Mouse (Mus musculus): ENCODE measurements around the gene Disp1. TPM values are rescaled to one million over a fixed set of nuclear protein-coding genes. Genes with fewer than 3 reads are reported as not detected.

Disp1 gene
- polyA plus RNA-seq, 1 experiment = 5.8 TPM

DNA sequence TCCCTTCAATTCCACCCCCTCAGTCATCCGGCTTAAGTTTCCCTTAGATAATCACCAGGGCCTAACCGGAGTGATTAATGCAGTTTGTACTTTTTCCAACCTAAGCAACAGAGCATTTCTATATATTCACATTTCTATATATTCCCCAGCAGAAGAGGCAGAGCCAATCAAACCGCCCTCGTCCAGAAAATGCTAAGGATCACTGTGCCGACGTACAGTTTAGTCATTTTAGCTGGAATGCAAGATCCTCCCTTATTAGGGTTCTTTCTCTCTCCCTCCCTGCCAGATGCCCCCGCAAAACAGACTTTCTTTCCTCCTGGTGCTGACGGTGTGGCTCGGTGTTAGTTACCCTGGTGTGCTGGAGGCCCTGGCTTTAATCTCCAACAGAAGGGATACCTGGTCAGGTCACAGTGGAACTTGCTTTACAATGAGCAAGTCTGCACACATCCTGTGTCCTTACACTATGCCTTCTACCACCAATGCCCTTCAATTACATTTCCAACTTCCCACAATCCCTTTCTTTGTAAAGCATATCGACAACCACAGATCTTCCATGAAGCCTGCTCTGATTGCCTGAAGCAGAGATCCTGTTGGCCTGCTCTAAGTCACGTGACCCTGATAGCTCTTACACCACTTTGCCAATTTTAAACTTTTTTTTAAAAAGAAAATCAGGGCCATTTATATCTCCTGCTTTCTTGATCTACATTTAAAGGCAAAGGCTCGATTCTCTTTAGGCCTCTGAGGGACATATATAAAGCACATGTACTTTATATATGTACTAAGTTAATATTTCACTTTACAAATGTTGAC, 69.6 kb downstream of the Disp1 start:
- H3K36me3 ChIP-seq (ENCODE audit: control insufficient read depth, insufficient read depth, low read length) = no peaks in the 10 kb centered on the region
- no peak overlapping the region for H3K27ac ChIP-seq (ENCODE audit: control insufficient read depth, insufficient read depth, low read depth, low read length)
- no peaks in the 10 kb centered on the region for H3K27me3 ChIP-seq (ENCODE audit: control insufficient read depth, insufficient read depth, low read length)
- no peak for TF ChIP-seq POLR2A (IDR thresholded peaks at IDR 0.05; ENCODE audit: control insufficient read depth, low read depth, low read length)
- TF ChIP-seq CTCF (IDR thresholded peaks at IDR 0.05; ENCODE audit: control insufficient read depth, insufficient read depth, insufficient replicate concordance, low read depth, low read length) = no peak
- no peak overlapping the region for H3K4me3 ChIP-seq (ENCODE audit: control insufficient read depth, low read depth, low read length)
- no peaks in the 10 kb centered on the region for H3K4me1 ChIP-seq (ENCODE audit: control insufficient read depth, insufficient read depth, low read length)

GRCm38 (mm10) chr1:183150379-183150840, 70.9 kb downstream of the Disp1 start:
- no peak overlapping the region for H3K4me3 ChIP-seq (ENCODE audit: control insufficient read depth, low read depth, low read length)
- H3K4me1 ChIP-seq (ENCODE audit: control insufficient read depth, insufficient read depth, low read length) = no peaks in the 10 kb centered on the region
- no peak overlapping the region for H3K27ac ChIP-seq (ENCODE audit: control insufficient read depth, insufficient read depth, low read depth, low read length)
- no peaks in the 10 kb centered on the region for H3K36me3 ChIP-seq (ENCODE audit: control insufficient read depth, insufficient read depth, low read length)
- TF ChIP-seq CTCF (IDR thresholded peaks at IDR 0.05; ENCODE audit: control insufficient read depth, insufficient read depth, insufficient replicate concordance, low read depth, low read length) (no peak), POLR2A (IDR thresholded peaks at IDR 0.05; ENCODE audit: control insufficient read depth, low read depth, low read length) (no peak)
- H3K27me3 ChIP-seq (ENCODE audit: control insufficient read depth, insufficient read depth, low read length) = no peaks in the 10 kb centered on the region

- Histone ChIP-seq H3K36me3 (ENCODE audit: control insufficient read depth, insufficient read depth, low read length) (no peaks in the 10 kb centered on the region), H3K4me1 (ENCODE audit: control insufficient read depth, insufficient read depth, low read length) (no peaks in the 10 kb centered on the region), H3K27ac (ENCODE audit: control insufficient read depth, insufficient read depth, low read depth, low read length) (no peak overlapping the region), H3K27me3 (ENCODE audit: control insufficient read depth, insufficient read depth, low read length) (no peaks in the 10 kb centered on the region), H3K4me3 (ENCODE audit: control insufficient read depth, low read depth, low read length) (no peak overlapping the region)
- TF ChIP-seq POLR2A (IDR thresholded peaks at IDR 0.05; ENCODE audit: control insufficient read depth, low read depth, low read length) (no peak), CTCF (IDR thresholded peaks at IDR 0.05; ENCODE audit: control insufficient read depth, insufficient read depth, insufficient replicate concordance, low read depth, low read length) (no peak)
Observed at GRCm38 (mm10) chr1:183149571-183150105, 71.7 kb downstream of the Disp1 start.

- H3K4me1 ChIP-seq (ENCODE audit: control insufficient read depth, insufficient read depth, low read length) = no peaks in the 10 kb centered on the region
Observed at GRCm38 (mm10) chr1:183147438-183147841, 73.9 kb downstream of the Disp1 start.

DNA sequence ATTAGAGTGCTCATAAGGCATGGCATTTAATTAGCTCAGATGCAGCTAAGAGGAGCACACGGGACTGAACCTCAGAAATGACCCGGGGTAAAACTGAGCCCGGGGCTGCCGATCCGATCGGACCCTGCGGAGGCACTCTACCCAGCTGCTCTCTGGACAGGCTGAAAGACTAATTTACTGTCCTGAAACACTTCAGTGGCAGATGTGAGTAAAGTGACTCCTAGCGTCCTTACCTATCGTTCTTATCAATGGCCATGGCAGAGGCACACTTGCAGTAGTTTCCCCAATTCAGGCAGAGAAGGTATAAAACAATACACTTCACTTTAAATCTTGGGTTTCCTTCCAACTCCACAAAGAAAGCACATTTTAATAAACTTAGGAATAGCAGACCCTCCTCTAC, 74.5 kb downstream of the Disp1 start:
- H3K27me3 ChIP-seq (ENCODE audit: control insufficient read depth, insufficient read depth, low read length) = no peaks in the 10 kb centered on the region
- no peak overlapping the region for H3K27ac ChIP-seq (ENCODE audit: control insufficient read depth, insufficient read depth, low read depth, low read length)
- no peaks in the 10 kb centered on the region for H3K4me1 ChIP-seq (ENCODE audit: control insufficient read depth, insufficient read depth, low read length)
- no peaks in the 10 kb centered on the region for H3K36me3 ChIP-seq (ENCODE audit: control insufficient read depth, insufficient read depth, low read length)
- TF ChIP-seq POLR2A (IDR thresholded peaks at IDR 0.05; ENCODE audit: control insufficient read depth, low read depth, low read length) = no peak
- TF ChIP-seq CTCF (IDR thresholded peaks at IDR 0.05; ENCODE audit: control insufficient read depth, insufficient read depth, insufficient replicate concordance, low read depth, low read length) = no peak
- H3K4me3 ChIP-seq (ENCODE audit: control insufficient read depth, low read depth, low read length) = no peak overlapping the region

More at GRCm38 (mm10) chr1:183147438-183147841, 73.9 kb downstream of the Disp1 start:
- no peaks in the 10 kb centered on the region for H3K27me3 ChIP-seq (ENCODE audit: control insufficient read depth, insufficient read depth, low read length)
- H3K36me3 ChIP-seq (ENCODE audit: control insufficient read depth, insufficient read depth, low read length) = no peaks in the 10 kb centered on the region
- no peak overlapping the region for H3K27ac ChIP-seq (ENCODE audit: control insufficient read depth, insufficient read depth, low read depth, low read length)
- no peak overlapping the region for H3K4me3 ChIP-seq (ENCODE audit: control insufficient read depth, low read depth, low read length)
- TF ChIP-seq CTCF (IDR thresholded peaks at IDR 0.05; ENCODE audit: control insufficient read depth, insufficient read depth, insufficient replicate concordance, low read depth, low read length) (no peak), POLR2A (IDR thresholded peaks at IDR 0.05; ENCODE audit: control insufficient read depth, low read depth, low read length) (no peak)

DNA sequence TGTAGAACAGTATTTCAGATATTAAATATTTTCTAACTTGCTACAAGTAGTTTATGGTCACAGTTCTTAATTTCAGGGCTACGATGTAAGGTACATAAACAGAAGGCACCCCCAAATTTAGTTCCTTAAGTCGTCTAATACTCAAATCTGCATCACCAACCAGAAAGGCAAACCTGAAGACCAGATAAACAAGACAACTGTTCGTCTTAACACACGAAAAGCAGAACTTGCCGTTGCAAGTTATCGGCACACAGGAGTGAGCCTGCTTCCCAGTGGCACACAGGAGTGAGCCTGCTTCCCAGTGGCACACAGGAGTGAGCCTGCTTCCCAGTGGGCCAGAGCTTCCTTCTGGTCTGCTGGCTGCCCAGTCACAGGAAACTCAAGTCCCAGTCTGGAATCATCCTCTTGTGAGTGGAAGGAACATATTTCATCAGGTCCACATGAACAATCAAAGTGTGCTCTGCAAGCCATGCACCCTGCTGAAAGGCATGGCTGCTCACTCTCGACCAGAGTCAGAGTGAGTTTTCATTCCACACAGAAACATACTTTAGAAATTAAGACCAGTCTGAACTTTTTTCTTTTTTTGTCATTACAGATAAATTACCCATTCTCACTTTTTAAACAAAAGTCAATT, 75.1 kb downstream of the Disp1 start:
- H3K4me3 ChIP-seq (ENCODE audit: control insufficient read depth, low read depth, low read length) = no peak overlapping the region
- TF ChIP-seq POLR2A (IDR thresholded peaks at IDR 0.05; ENCODE audit: control insufficient read depth, low read depth, low read length) (no peak), CTCF (IDR thresholded peaks at IDR 0.05; ENCODE audit: control insufficient read depth, insufficient read depth, insufficient replicate concordance, low read depth, low read length) (no peak)
- H3K27me3 ChIP-seq (ENCODE audit: control insufficient read depth, insufficient read depth, low read length) = no peaks in the 10 kb centered on the region
- no peaks in the 10 kb centered on the region for H3K4me1 ChIP-seq (ENCODE audit: control insufficient read depth, insufficient read depth, low read length)
- no peak overlapping the region for H3K27ac ChIP-seq (ENCODE audit: control insufficient read depth, insufficient read depth, low read depth, low read length)
- H3K36me3 ChIP-seq (ENCODE audit: control insufficient read depth, insufficient read depth, low read length) = no peaks in the 10 kb centered on the region

DNA sequence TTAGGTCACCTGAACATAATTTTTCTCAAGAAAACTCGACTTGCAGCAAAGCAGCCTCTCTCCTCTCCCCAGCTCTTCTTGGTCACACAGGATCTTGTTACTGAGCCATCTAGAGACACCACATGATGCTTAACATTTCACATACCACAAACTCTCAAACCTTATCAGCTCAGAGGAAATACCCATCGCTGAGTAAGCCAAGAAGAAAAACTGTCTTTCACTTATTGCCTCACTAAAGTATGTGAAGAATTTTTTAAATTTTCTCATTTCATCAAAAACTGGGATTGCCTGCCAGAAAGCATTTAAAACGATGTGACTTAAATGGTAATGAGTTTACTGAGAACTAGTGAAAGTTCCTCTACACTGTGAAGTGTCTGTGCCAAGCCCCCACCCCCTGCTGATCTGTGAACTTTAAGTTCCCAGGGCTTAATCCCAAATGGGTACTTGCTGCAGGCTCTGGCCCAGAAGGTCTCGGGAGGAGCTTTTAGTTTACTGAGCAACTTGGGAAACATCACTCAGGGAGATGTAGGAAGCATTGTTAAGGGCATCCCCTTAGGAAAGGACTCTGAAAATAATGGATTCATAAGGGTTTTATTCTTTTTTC, 76.6 kb downstream of the Disp1 start:
- H3K4me3 ChIP-seq (ENCODE audit: control insufficient read depth, low read depth, low read length) = no peak overlapping the region
- TF ChIP-seq CTCF (IDR thresholded peaks at IDR 0.05; ENCODE audit: control insufficient read depth, insufficient read depth, insufficient replicate concordance, low read depth, low read length) (no peak), POLR2A (IDR thresholded peaks at IDR 0.05; ENCODE audit: control insufficient read depth, low read depth, low read length) (no peak)
- no peak overlapping the region for H3K27ac ChIP-seq (ENCODE audit: control insufficient read depth, insufficient read depth, low read depth, low read length)
- no peaks in the 10 kb centered on the region for H3K4me1 ChIP-seq (ENCODE audit: control insufficient read depth, insufficient read depth, low read length)
- no peaks in the 10 kb centered on the region for H3K36me3 ChIP-seq (ENCODE audit: control insufficient read depth, insufficient read depth, low read length)
- no peaks in the 10 kb centered on the region for H3K27me3 ChIP-seq (ENCODE audit: control insufficient read depth, insufficient read depth, low read length)

Measured in testis, adult 2 months (tissue).